Mouse (Mus musculus) myocyte (in vitro differentiated cells): ENCODE results near the gene Neurl1a. TPM values are rescaled to one million over a fixed set of nuclear protein-coding genes. Genes with fewer than 3 reads are reported as not detected.
A peak's percentile ranks its signal among the peaks of the same experiment; 100 is the strongest.
"Not testable (repeated sequence)": the region's sequence is repeated elsewhere in the genome, so short reads cannot be mapped to it uniquely, and the experiment has no call there.

Experiments used
- H3K27me3 ChIP-seq: one replicate; pipeline ENCODE4 v1.6.1; 2011; ENCODE audit not compliant: control insufficient read depth, insufficient read depth, insufficient read length
- H3K36me3 ChIP-seq: one replicate; pipeline ENCODE4 v1.6.1; 2011; ENCODE audit not compliant: control insufficient read depth, insufficient read depth
- H3K4me2 ChIP-seq: one replicate; pipeline ENCODE4 v1.6.1; 2011; ENCODE audit warnings: low read depth, control low read depth
- H3K4me3 ChIP-seq: one replicate; pipeline ENCODE4 v1.5.1; 2011; ENCODE audit warnings: mild to moderate bottlenecking, control low read depth, moderate library complexity
- H3K79me2 ChIP-seq: one replicate; pipeline ENCODE4 v1.6.1; 2011; ENCODE audit not compliant: control insufficient read depth, insufficient read depth
- H3ac ChIP-seq: one replicate; pipeline ENCODE4 v1.6.1; 2011; ENCODE audit not compliant: control insufficient read depth, insufficient read length
- CEBPB ChIP-seq: IDR thresholded peaks from 2 replicates; pipeline ENCODE4 v1.6.1; 2011; ENCODE audit warnings: mild to moderate bottlenecking, moderate library complexity; ENCODE audit not compliant: poor library complexity, insufficient read depth, severe bottlenecking
- E2F4 ChIP-seq: IDR thresholded peaks from one replicate; pipeline ENCODE4 v1.6.1; 2011; ENCODE audit warnings: mild to moderate bottlenecking, control low read depth, moderate library complexity; ENCODE audit not compliant: insufficient read depth
- MAX ChIP-seq: IDR thresholded peaks from one replicate; pipeline ENCODE4 v1.6.1; 2011; ENCODE audit warnings: low read depth, mild to moderate bottlenecking, control low read depth
- MYOD1 ChIP-seq, 3 experiments: IDR thresholded peaks; one replicate each; pipeline ENCODE4 v1.6.1; 2011; ENCODE audit warnings: control low read depth in 2 of 3, low read depth in 2 of 3, mild to moderate bottlenecking in 2 of 3, moderate library complexity in 1 of 3; ENCODE audit not compliant: insufficient read length in 2 of 3, control insufficient read depth in 1 of 3
- MYOG ChIP-seq, 3 experiments: IDR thresholded peaks; one replicate each; pipeline ENCODE4 v1.6.1; 2011; ENCODE audit warnings: control low read depth in 2 of 3, low read depth in 2 of 3, mild to moderate bottlenecking in 2 of 3; ENCODE audit not compliant: insufficient read length in 2 of 3, control insufficient read depth in 1 of 3, insufficient read depth in 1 of 3
- POLR2A ChIP-seq: IDR thresholded peaks from one replicate; pipeline ENCODE4 v1.6.1; 2011; ENCODE audit warnings: low read depth, mild to moderate bottlenecking, control low read depth, moderate library complexity; ENCODE audit not compliant: insufficient read length
- POLR2AphosphoS2 ChIP-seq: IDR thresholded peaks from one replicate; pipeline ENCODE4 v1.6.1; 2011; ENCODE audit warnings: low read depth, control low read depth; ENCODE audit not compliant: insufficient read length
- REST ChIP-seq: IDR thresholded peaks from one replicate; pipeline ENCODE4 v1.6.1; 2011; ENCODE audit warnings: mild to moderate bottlenecking, control low read depth, moderate library complexity; ENCODE audit not compliant: insufficient read depth, insufficient read length
- SRF ChIP-seq: IDR thresholded peaks from one replicate; pipeline ENCODE4 v1.6.1; 2011; ENCODE audit warnings: low read depth; ENCODE audit not compliant: control insufficient read depth, insufficient read length
- TCF12 ChIP-seq: IDR thresholded peaks from one replicate; pipeline ENCODE4 v1.6.1; 2011; ENCODE audit warnings: mild to moderate bottlenecking, control low read depth; ENCODE audit not compliant: poor library complexity, insufficient read depth, severe bottlenecking
- TCF3 ChIP-seq: IDR thresholded peaks from one replicate; pipeline ENCODE4 v1.6.1; 2011; ENCODE audit warnings: low read depth, control low read depth; ENCODE audit not compliant: insufficient read length
- USF1 ChIP-seq: IDR thresholded peaks from one replicate; pipeline ENCODE4 v1.6.1; 2011; ENCODE audit warnings: low read depth, mild to moderate bottlenecking, control low read depth, moderate library complexity
- polyA plus RNA-seq: library from polyadenylated mRNA; unstranded; fragments of >200 nt; fragmentation: generic; extraction: Trizol; gene quantifications from one replicate; pipeline ENCODE4 v1.2.1, GENCODE M21; 2012; ENCODE audit warnings: missing spikeins

Neurl1a gene
- polyA plus RNA-seq, 1 experiment, result 120 TPM

DNA sequence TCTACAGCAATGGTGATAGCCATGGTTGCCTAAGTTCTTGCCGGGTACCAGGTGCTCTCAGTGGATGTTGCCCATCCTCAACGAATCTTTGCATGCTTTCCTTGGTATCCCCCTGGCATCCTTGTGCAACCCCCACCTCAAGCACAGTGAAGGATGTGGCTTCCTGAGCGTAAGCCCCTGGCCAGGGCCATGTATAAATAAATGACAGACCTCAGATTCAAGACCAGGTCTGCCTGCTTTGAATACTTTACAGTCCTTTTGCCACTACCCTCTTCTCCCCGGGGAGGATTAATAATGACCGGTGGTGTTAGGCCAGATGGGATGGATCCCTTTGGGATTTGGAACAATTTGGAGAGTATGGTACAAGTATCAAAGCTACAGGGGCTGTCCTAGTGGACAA lies 42.5 kb upstream of the Neurl1a start:
- H3K27me3 ChIP-seq, result no peaks in the 10 kb centered on the region
- H3K4me2 ChIP-seq, result peak overlapping the region; percentile 39
- TF ChIP-seq TCF12, result no peak
- no peak for TF ChIP-seq MYOD1 (IDR thresholded peaks at IDR 0.05; ENCODE audit: control insufficient read depth in 1 of 3, insufficient read length in 2 of 3, low read depth in 2 of 3)
- no peak for TF ChIP-seq TCF3
- no peak for TF ChIP-seq SRF
- TF ChIP-seq MYOG (IDR thresholded peaks at IDR 0.05; ENCODE audit: control insufficient read depth in 1 of 3, insufficient read depth in 1 of 3, insufficient read length in 2 of 3, low read depth in 2 of 3), result no peak
- no peak for TF ChIP-seq POLR2A
- no peak for TF ChIP-seq REST
- TF ChIP-seq MAX, result no peak
- no peak for TF ChIP-seq USF1
- TF ChIP-seq POLR2AphosphoS2, result no peak
- no peak overlapping the region for H3ac ChIP-seq
- no peaks in the 10 kb centered on the region for H3K36me3 ChIP-seq
- H3K4me3 ChIP-seq, result no peak overlapping the region
- no peaks in the 10 kb centered on the region for H3K79me2 ChIP-seq

DNA sequence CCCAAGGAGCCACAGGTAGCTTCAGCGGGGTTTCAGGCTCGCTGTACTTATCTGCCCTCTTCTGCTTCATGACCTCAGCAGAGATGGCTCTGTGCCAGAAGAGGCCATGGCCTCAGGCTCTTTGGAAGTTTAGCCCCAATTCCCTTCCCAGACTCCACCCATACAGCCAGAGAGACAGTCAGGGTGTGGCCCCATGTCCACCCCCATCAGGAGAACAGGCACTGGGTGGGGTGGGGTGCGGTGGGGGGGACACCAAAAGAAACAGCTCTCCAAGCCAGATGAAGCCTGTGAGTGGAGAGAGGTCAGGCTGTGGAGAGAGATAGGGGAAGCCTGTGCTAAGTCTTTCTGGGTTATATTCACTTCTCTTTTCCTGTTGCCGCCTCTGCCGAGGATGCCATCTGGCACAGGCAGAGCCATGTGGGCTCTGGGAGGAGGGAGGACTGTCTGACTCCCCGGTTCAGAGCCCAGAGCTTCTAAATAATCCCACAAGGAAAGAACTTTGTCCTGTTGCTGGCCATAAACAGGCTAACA lies 41.5 kb upstream of the Neurl1a start:
- TF ChIP-seq USF1 (no peak), POLR2AphosphoS2 (no peak), SRF (no peak), REST (no peak), CEBPB (no peak), MAX (no peak), MYOD1 (IDR thresholded peaks at IDR 0.05; ENCODE audit: control insufficient read depth in 1 of 3, insufficient read length in 2 of 3, low read depth in 2 of 3) (no peak), TCF3 (no peak), E2F4 (no peak)
- Histone ChIP-seq H3K27me3 (no peaks in the 10 kb centered on the region), H3K4me3 (peak overlapping the region; percentile 22), H3K79me2 (no peaks in the 10 kb centered on the region), H3ac (no peak overlapping the region), H3K36me3 (no peaks in the 10 kb centered on the region), H3K4me2 (peak overlapping the region; percentile 39)

DNA sequence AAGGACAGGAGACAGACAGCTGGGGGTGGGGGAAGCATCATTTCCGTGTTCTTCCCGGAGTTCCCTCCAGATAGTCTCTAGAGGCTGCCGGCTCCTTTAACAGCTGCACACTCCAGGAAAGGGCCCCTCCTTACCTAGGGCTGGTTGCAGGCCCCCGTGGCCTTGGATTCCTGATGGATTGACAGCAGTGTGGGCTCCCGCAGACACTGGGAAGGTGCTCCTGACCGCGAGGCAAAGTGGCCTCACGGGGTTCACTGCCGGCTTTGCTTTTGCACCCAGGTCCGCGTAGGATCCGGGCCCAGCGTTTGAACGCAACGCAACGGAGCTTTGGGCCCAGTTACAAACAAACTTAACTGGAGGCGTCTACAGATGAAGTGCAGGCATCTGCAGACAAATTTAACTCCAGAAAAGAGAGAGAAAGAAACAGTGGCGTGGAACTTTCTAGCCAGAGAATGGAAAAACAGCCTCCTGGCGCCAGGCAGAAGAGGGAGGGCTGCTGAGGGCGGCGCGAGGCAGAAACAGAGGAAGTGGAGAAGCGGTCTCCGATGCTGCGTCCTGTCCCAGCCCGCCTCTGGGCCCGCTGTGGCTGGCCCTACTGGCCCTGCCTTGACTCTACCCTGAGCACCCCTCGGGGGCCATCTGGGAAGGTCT lies 40.7 kb upstream of the Neurl1a start, which contains the start of gene Calhm2:
TSS of gene Calhm2 (minus strand) at position 524 of the 651 bp plus-strand sequence.
- H3K4me2 ChIP-seq, result peak within 1 kb of the TSS; percentile 40
- H3K79me2 ChIP-seq, result no peaks in the 10 kb centered on the region
- H3K36me3 ChIP-seq, result no peaks in the 10 kb centered on the region
- no peak within 1 kb of the TSS for H3ac ChIP-seq
- no peaks in the 10 kb centered on the region for H3K27me3 ChIP-seq
- H3K4me3 ChIP-seq, result peak within 1 kb of the TSS; percentile 22
- no peak for TF ChIP-seq SRF
- no peak for TF ChIP-seq E2F4
- TF ChIP-seq MAX, result no peak
- no peak for TF ChIP-seq MYOG (IDR thresholded peaks at IDR 0.05; ENCODE audit: control insufficient read depth in 1 of 3, insufficient read depth in 1 of 3, insufficient read length in 2 of 3, low read depth in 2 of 3)

DNA sequence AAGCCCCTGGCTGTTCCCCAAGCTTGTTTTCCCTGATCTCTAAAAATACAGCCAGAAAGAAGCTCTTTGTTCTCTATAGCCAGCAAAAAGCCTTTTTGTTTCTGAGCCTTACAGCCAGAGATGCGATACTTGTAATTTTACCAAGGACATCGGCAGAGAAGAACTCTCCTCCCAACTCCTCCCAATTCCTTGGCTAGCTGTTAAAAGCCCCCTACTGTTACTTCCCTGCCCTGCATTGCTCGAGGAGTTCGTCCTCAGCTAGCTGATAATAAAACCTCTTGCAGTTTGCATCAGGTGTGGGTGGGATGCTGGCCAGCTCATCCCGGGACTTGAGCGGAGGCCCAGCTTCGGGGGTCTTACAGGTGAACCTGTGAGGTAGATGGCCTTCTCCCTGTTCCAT lies 39.0 kb upstream of the Neurl1a start:
- H3K27me3 ChIP-seq, H3K4me2 ChIP-seq, H3K4me3 ChIP-seq, H3K79me2 ChIP-seq, H3K36me3 ChIP-seq, H3ac ChIP-seq: not testable (repeated sequence)

DNA sequence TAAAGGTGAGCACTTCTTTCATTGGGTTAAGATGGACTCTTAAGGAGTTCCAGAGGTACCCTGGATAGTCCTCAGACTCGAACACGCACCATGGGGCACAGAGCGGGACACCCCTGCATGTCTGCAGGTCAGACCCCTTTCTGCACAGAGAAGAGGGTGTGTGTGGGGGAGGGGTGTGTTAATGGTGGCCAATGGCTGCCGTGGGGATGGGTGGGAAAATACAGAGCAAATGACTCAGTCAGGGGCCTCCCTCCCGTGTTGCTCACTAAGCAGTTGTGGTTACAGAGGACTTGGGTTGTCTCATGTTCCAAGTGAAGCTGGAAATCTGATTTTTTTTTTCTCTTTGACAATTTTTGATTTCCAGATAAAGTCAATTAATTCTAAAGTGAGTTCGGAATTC lies 36.2 kb upstream of the Neurl1a start:
- Histone ChIP-seq H3K4me2 (peak overlapping the region; percentile 27), H3K79me2 (no peaks in the 10 kb centered on the region), H3K27me3 (no peaks in the 10 kb centered on the region), H3K4me3 (no peak overlapping the region), H3ac (no peak overlapping the region), H3K36me3 (no peaks in the 10 kb centered on the region)
- TF ChIP-seq MYOG (IDR thresholded peaks at IDR 0.05; ENCODE audit: control insufficient read depth in 1 of 3, insufficient read depth in 1 of 3, insufficient read length in 2 of 3, low read depth in 2 of 3), result no peak
- TF ChIP-seq TCF3, result no peak
- TF ChIP-seq E2F4, result no peak

DNA sequence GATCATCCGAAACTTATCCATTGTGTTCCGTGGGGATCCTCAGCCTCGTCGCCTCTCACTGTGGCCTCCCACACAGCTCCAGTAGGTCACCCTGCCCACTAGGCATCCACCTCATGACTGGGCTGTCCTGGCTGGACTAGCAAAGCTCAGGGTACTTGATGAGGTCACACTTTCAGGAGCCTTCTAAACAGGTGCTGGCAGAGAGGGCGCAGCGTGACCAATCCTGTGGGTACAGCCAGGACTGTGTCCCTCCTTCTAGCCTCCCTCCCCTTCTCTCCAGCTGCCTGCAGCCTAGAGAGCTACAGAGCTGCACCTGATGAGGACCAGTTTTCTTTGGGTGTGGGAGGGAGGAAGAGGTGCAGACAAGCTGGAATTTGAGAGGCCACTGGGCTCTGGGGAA lies 34.5 kb upstream of the Neurl1a start, which contains the start of gene Calhm1:
TSS of gene Calhm1 (minus strand) at position 101 of the 400 bp plus-strand sequence.
- H3K4me3 ChIP-seq, result no peak within 1 kb of the TSS
- no peak within 1 kb of the TSS for H3K4me2 ChIP-seq
- H3K79me2 ChIP-seq, result no peaks in the 10 kb centered on the region
- no peaks in the 10 kb centered on the region for H3K27me3 ChIP-seq
- no peaks in the 10 kb centered on the region for H3K36me3 ChIP-seq
- no peak within 1 kb of the TSS for H3ac ChIP-seq
- TF ChIP-seq REST, result no peak
- no peak for TF ChIP-seq E2F4
- TF ChIP-seq MYOD1 (IDR thresholded peaks at IDR 0.05; ENCODE audit: control insufficient read depth in 1 of 3, insufficient read length in 2 of 3, low read depth in 2 of 3), result no peak
- no peak for TF ChIP-seq CEBPB
- TF ChIP-seq POLR2AphosphoS2, result no peak
- no peak for TF ChIP-seq TCF12
- no peak for TF ChIP-seq SRF
- no peak for TF ChIP-seq USF1
